Mouse (Mus musculus): ENCODE data around the gene Dad1. TPM values are rescaled to one million over a fixed set of nuclear protein-coding genes. Genes with fewer than 3 reads are reported as not detected.

Dad1 gene
- polyA plus RNA-seq, 1 experiment from 2014 or later, result 466 TPM

- Histone ChIP-seq H3K27ac (ENCODE audit: low read length) (no peak overlapping the region), H3K4me3 (ENCODE audit: low read depth, low read length) (no peak overlapping the region), H3K27me3 (replicated peaks; ENCODE audit: insufficient read depth, low read length) (no peaks in the 10 kb centered on the region), H3K4me2 (replicated peaks; ENCODE audit: low read depth, low read length) (no peak overlapping the region), H3K9ac (replicated peaks; ENCODE audit: low read depth) (no peak overlapping the region), H3K9me3 (ENCODE audit: low read length) (no peaks in the 10 kb centered on the region), H3K36me3 (ENCODE audit: insufficient read depth, low read length) (peaks cover 11% of the 10 kb centered on the region; the same call in 1 of the 2 replicates), H3K4me1 (ENCODE audit: insufficient read depth, low read depth, low read length) (no peaks in the 10 kb centered on the region)
- TF ChIP-seq EP300 (IDR thresholded peaks at IDR 0.05) (no peak), CTCF (IDR thresholded peaks at IDR 0.05) (no peak)
- whole genome bisulfite sequencing, result 69% methylated on average over 3 of the region's 3 CpGs
- no peak for DNase-seq (ENCODE audit: low spot score)
- ATAC-seq, result no peak
Measured at GRCm38 (mm10) chr14:54271976-54272606, 18.2 kb upstream of the Dad1 start.

- H3K27me3 ChIP-seq (replicated peaks; ENCODE audit: insufficient read depth, low read length), result no peaks in the 10 kb centered on the region
- no peaks in the 10 kb centered on the region for H3K9me3 ChIP-seq (ENCODE audit: low read length)
- no peak for ATAC-seq
- no peak overlapping the region for H3K4me2 ChIP-seq (replicated peaks; ENCODE audit: low read depth, low read length)
- H3K36me3 ChIP-seq (ENCODE audit: insufficient read depth, low read length), result peaks cover 13% of the 10 kb centered on the region; the same call in 1 of the 2 replicates
- no peak for DNase-seq (ENCODE audit: low spot score)
- 83% methylated on average over 3 of the region's 3 CpGs for WGBS
- H3K9ac ChIP-seq (replicated peaks; ENCODE audit: low read depth), result no peak overlapping the region
- H3K4me1 ChIP-seq (ENCODE audit: insufficient read depth, low read depth, low read length), result no peaks in the 10 kb centered on the region
- no peak overlapping the region for H3K27ac ChIP-seq (ENCODE audit: low read length)
- H3K4me3 ChIP-seq (ENCODE audit: low read depth, low read length), result no peak overlapping the region
- TF ChIP-seq CTCF (IDR thresholded peaks at IDR 0.05) (no peak), EP300 (IDR thresholded peaks at IDR 0.05) (no peak)
Measured at GRCm38 (mm10) chr14:54270413-54270812, 16.5 kb upstream of the Dad1 start.

- ATAC-seq (no peak), DNase-seq (ENCODE audit: low spot score) (no peak)
- no peak for TF ChIP-seq CTCF (IDR thresholded peaks at IDR 0.05)
- TF ChIP-seq EP300 (IDR thresholded peaks at IDR 0.05), result no peak
- Histone ChIP-seq H3K9me3 (ENCODE audit: low read length) (no peaks in the 10 kb centered on the region), H3K4me1 (ENCODE audit: insufficient read depth, low read depth, low read length) (no peaks in the 10 kb centered on the region), H3K36me3 (ENCODE audit: insufficient read depth, low read length) (peaks cover 19% of the 10 kb centered on the region), H3K27me3 (replicated peaks; ENCODE audit: insufficient read depth, low read length) (no peaks in the 10 kb centered on the region), H3K9ac (replicated peaks; ENCODE audit: low read depth) (no peak overlapping the region), H3K27ac (ENCODE audit: low read length) (no peak overlapping the region), H3K4me3 (ENCODE audit: low read depth, low read length) (no peak overlapping the region), H3K4me2 (replicated peaks; ENCODE audit: low read depth, low read length) (no peak overlapping the region)
- 93% methylated on average over 3 of the region's 3 CpGs for WGBS
Measured at GRCm38 (mm10) chr14:54269566-54269965, 15.7 kb upstream of the Dad1 start.

GRCm38 (mm10) chr14:54267966-54268365 is 14.1 kb upstream of the Dad1 start:
- DNase-seq (ENCODE audit: low spot score) (no peak), ATAC-seq (no peak)
- Histone ChIP-seq H3K27ac (ENCODE audit: low read length) (no peak overlapping the region), H3K9me3 (ENCODE audit: low read length) (no peaks in the 10 kb centered on the region), H3K4me1 (ENCODE audit: insufficient read depth, low read depth, low read length) (no peaks in the 10 kb centered on the region), H3K36me3 (ENCODE audit: insufficient read depth, low read length) (peaks cover 28% of the 10 kb centered on the region), H3K4me2 (replicated peaks; ENCODE audit: low read depth, low read length) (no peak overlapping the region), H3K27me3 (replicated peaks; ENCODE audit: insufficient read depth, low read length) (no peaks in the 10 kb centered on the region), H3K4me3 (ENCODE audit: low read depth, low read length) (no peak overlapping the region), H3K9ac (replicated peaks; ENCODE audit: low read depth) (no peak overlapping the region)
- TF ChIP-seq CTCF (IDR thresholded peaks at IDR 0.05), result no peak
- no peak for TF ChIP-seq EP300 (IDR thresholded peaks at IDR 0.05)
- WGBS, result 94% methylated on average over 10 of the region's 10 CpGs

- Histone ChIP-seq H3K4me2 (replicated peaks; ENCODE audit: low read depth, low read length) (no peak overlapping the region), H3K36me3 (ENCODE audit: insufficient read depth, low read length) (peaks cover 30% of the 10 kb centered on the region), H3K4me1 (ENCODE audit: insufficient read depth, low read depth, low read length) (no peaks in the 10 kb centered on the region; the same call in 1 of the 2 replicates), H3K9me3 (ENCODE audit: low read length) (no peaks in the 10 kb centered on the region), H3K9ac (replicated peaks; ENCODE audit: low read depth) (no peak overlapping the region), H3K27me3 (replicated peaks; ENCODE audit: insufficient read depth, low read length) (no peaks in the 10 kb centered on the region), H3K27ac (ENCODE audit: low read length) (no peak overlapping the region), H3K4me3 (ENCODE audit: low read depth, low read length) (no peak overlapping the region)
- no peak for TF ChIP-seq CTCF (IDR thresholded peaks at IDR 0.05)
- no peak for TF ChIP-seq EP300 (IDR thresholded peaks at IDR 0.05)
- 77% methylated on average over 6 of the region's 6 CpGs for WGBS
- ATAC-seq (no peak), DNase-seq (ENCODE audit: low spot score) (no peak)
Measured at GRCm38 (mm10) chr14:54265951-54266350, 12.0 kb upstream of the Dad1 start.

- ATAC-seq, result no peak
- DNase-seq (ENCODE audit: low spot score), result no peak
- WGBS, result 56% methylated on average over 10 of the region's 10 CpGs
Measured at GRCm38 (mm10) chr14:54265093-54265492, 11.2 kb upstream of the Dad1 start.

More at GRCm38 (mm10) chr14:54265093-54265492, 11.2 kb upstream of the Dad1 start:
- H3K4me2 ChIP-seq (replicated peaks; ENCODE audit: low read depth, low read length), result no peak overlapping the region
- H3K4me1 ChIP-seq (ENCODE audit: insufficient read depth, low read depth, low read length), result peaks cover 5% of the 10 kb centered on the region; the same call in 1 of the 2 replicates
- H3K9me3 ChIP-seq (ENCODE audit: low read length), result no peaks in the 10 kb centered on the region
- TF ChIP-seq EP300 (IDR thresholded peaks at IDR 0.05) (no peak), CTCF (IDR thresholded peaks at IDR 0.05) (no peak)
- no peak overlapping the region for H3K4me3 ChIP-seq (ENCODE audit: low read depth, low read length)
- no peak overlapping the region for H3K27ac ChIP-seq (ENCODE audit: low read length)
- no peak overlapping the region for H3K9ac ChIP-seq (replicated peaks; ENCODE audit: low read depth)
- H3K27me3 ChIP-seq (replicated peaks; ENCODE audit: insufficient read depth, low read length), result no peaks in the 10 kb centered on the region
- peaks cover 30% of the 10 kb centered on the region for H3K36me3 ChIP-seq (ENCODE audit: insufficient read depth, low read length)

Measured in lung, postnatal 0 days (tissue).